Mouse (Mus musculus) gastrocnemius, adult 8-10 months (tissue): ENCODE measurements at regions not wholly inside any gene's neighbourhood (a gene's known extent, or its start where the extent isn't known, plus 50 kb on each side); places are given as distances from the start of the nearest gene placed in this dataset.
A peak's percentile ranks its signal among the peaks of the same experiment; 100 is the strongest.

ENCODE experiments used
- DNase-seq, 2 experiments: peaks; one replicate each; pipeline ENCODE4 v3.0.0; 2022; ENCODE audit warnings: low spot score in 2 of 2

- no peak for DNase-seq
Observed at GRCm38 (mm10) chr19:21146860-21147390, 125.2 kb upstream of the Zfand5 start.

- DNase-seq, result peak in 1 of 2 experiments; percentile 40
Observed at GRCm38 (mm10) chr19:21144659-21145283, 127.3 kb upstream of the Zfand5 start.

- no peak for DNase-seq
Observed at GRCm38 (mm10) chr19:21143970-21144595, 128.0 kb upstream of the Zfand5 start.

- peak; percentile 18 to 59 for DNase-seq
Observed at GRCm38 (mm10) chr19:21140456-21140855, 131.6 kb upstream of the Zfand5 start.

GRCm38 (mm10) chr19:21138998-21139495 lies 133.0 kb upstream of the Zfand5 start:
- DNase-seq, result no peak

DNA sequence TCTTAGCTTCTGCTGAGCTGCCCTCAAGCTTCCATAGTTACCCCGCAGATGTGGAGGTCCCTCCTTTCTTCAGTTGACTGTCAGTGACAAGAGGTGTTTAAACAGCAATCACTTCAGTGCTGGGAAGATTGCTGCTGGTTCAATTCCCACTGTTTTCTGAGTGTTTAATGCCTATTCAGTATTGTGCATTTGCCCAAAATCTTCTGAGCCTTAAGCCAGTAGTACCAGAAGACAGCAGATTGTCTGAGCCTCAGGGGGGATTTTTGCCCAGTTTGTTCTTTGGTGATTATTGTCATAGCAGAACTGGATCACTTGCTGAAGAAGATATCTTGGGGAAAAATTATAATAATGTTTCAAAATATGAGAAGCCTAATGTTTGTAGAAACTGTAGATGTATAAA lies 135.3 kb upstream of the Zfand5 start:
- no peak for DNase-seq

- DNase-seq, result no peak
Observed at GRCm38 (mm10) chr19:21135998-21136380, 136.1 kb upstream of the Zfand5 start.

GRCm38 (mm10) chr19:21135297-21135997 lies 136.6 kb upstream of the Zfand5 start:
- DNase-seq, result no peak

DNA sequence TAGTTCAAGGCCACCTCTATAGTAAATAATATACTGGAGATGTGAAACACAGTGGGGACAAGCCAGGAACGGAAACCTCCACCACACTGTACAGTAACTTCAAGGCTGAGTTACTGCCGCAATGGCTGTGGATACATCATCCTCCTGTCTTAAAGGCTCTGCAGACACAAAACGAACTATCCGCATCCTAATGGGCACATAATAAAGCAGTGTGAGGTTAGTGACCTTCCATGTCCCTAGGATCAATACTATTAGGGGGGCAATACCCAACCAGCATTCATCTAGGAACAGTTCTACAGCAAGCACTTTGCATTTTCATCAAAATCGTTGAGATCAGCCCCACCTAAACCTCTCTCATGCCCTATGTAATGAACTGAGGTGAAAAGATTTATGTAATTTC lies 142.4 kb upstream of the Zfand5 start:
- DNase-seq, result no peak

GRCm38 (mm10) chr19:21127079-21127745 lies 144.9 kb upstream of the Zfand5 start:
- no peak for DNase-seq

DNA sequence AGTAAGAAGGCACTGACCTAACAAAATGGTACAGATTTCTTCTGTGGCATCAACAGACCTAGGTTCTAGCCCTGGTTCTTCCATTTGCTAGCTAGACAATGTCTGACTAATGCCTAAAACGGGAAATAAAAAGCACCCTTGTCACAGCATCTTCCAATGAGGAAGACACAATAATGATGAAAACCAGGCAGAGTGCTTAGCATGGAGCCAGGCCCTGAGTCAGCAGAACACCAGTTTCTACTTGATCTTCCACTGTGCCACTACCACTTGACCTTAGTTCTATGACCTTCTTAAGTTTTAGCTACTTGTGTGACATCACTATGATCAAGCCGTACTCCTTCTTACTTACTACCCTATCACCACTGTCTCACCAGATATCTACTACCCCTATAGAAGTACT lies 145.4 kb upstream of the Zfand5 start:
- DNase-seq, result no peak

DNA sequence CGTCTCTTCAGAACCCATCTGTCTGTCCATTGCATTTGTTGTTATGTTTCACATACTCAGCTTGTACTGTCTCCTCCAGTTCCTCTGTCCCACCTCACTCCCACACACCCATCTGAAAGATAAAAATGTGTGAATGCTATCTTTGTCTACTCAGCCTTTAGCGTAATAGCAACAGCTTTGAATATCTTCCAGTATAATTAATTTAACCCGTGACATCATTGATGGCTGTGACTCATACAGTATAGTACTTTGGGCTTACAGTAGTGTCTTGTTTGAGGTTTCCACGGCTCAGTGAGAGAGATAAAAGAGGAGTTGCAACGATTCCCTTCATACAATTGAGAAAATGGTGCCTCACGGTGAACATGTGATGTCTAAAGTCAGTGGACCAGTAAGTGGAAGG lies 152.6 kb upstream of the Zfand5 start:
- no peak for DNase-seq

DNA sequence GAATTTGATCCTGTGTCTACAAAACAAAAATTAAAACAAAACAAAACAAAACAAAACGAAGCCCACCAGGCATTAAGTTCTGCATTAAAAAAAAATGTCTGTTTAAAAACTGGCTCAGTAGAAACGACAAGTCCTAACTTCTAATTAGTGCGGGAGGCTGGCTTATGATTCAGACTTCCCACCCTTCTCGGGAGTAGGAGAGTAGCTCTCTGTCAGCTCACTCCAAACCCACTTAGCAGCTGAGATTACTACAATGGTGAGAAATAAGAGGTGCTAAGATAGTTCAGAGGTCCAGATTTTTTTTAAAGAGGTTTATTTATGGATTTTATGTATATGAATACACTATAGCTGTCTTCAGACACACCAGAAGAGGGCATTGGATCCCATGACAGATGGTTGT lies 153.3 kb upstream of the Zfand5 start:
- DNase-seq, result no peak

DNA sequence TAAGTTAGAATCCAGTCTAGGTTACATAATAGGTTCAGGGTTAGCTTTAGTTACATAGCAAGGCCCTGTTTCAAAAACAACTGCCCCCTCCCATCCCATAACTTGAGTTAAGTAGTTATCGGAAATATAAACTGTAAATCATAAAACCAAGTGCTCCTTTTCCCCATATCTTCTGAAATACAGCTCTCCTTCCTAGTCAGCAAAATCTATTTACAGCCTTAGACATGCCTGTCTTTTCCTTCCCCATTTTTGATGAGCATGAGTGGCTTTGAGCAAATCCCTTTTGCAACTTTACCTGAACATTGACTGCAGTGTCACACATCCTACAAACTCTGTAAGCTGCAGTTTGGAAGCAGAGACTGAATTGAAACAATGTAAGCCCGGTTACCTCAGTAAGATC lies 156.4 kb upstream of the Zfand5 start:
- DNase-seq, result no peak

DNA sequence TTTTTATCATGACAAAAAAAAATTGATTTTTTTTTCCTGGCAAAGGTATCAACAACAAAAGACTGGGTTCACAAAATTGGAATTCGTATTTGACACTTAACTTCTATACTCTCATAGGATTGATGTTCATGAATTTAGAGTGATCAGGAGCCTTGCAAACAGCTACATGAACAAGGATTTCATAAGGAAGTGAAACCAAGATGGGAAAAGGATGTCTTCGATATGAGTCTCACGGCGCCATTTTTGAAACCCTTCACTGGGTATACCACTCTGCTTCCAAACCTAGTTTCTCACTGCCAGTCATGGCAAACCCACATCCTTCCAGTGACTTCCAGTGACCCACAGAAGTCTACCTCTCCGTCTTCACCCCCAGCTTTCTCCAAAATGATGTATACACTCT lies 157.8 kb upstream of the Tmc1 start:
- DNase-seq, result no peak

DNA sequence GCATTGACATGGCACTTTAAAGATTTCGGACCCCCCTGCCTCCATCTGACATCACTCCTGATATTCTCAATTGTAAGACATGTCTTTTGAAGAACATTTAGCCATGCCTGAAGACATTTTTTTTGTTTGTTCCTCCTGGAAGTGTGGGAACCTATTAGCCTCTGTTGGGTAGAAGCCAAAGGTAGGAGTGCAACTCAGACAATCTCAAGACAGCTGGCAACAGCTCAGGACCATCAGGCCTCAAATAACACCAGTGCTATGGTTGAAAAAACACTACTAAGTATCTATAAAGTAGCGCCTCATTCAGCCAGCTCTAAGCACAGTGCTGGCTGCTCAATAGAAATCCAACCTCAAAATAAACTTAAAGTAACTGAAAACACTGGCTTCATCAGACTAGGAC lies 154.3 kb upstream of the Tmc1 start:
- DNase-seq, result no peak

DNA sequence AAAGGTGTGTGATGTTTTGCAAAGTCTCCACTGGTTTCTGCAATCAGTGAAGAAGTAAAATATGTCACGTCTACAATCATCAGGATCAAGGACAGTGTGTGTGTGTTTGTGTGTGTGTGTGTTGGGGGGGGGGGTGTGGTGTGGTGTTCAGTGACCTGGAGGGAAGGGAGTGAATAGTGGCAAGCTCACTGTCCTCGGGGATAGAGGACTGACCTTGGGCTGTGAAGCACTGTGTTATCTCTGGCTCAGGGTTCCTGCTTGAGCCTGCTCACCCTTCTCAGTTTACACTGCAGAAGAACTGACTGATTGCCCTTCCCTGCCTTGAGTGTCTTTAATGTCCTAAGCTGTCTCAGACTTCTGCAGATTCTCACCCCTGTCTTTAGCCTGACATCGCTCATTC lies 153.7 kb upstream of the Tmc1 start:
- no peak for DNase-seq

- DNase-seq, result no peak
Observed at GRCm38 (mm10) chr19:21107275-21107674, 153.3 kb upstream of the Tmc1 start.

GRCm38 (mm10) chr19:21106766-21107165 lies 152.8 kb upstream of the Tmc1 start:
- DNase-seq, result no peak

DNA sequence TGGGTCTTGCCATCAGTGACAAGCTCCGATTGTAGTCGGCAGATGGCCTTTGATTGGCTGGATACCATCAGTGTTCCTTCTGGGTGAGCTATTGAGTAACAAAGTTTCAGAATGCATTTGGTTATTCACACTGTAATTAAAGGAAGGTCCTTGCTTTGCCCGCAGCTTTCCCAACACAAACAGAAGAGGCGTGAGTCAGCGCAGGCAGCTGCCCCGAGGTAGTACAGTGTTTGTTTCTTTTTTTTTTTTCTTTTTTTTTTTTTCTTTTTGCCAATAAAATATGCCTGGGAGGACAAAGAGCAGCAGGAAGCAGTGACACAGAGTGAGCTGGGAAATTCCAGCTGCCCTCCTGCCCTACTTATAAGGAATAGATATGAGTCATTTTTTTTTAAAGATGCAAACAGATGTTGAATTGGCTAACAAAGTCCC lies 152.3 kb upstream of the Tmc1 start:
- peak in 1 of 2 experiments; percentile 6 for DNase-seq

DNA sequence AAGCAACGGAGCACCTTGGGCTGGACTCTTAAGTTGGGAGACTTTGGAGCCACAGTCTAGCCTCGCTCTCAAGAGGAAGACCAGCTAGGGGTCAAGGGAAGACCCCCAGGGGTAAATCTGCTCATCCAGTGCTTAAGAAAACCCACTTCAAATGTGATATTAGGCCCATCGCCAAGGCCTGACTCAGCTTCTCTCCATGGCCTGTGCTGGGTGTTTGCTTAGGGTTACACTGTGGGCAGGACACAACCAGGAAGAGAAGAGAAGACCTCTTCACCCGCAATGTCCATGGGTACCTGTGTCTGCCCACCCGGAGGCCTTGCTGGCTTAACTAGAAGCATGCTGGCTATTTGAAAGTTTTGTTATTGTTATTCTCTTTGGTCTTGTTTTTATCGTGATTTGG lies 151.0 kb upstream of the Tmc1 start:
- no peak for DNase-seq

GRCm38 (mm10) chr19:21104462-21104936 lies 150.5 kb upstream of the Tmc1 start:
- no peak for DNase-seq
